ENCODE assay signal across 8 mouse cellular contexts in the genomic region with DNA sequence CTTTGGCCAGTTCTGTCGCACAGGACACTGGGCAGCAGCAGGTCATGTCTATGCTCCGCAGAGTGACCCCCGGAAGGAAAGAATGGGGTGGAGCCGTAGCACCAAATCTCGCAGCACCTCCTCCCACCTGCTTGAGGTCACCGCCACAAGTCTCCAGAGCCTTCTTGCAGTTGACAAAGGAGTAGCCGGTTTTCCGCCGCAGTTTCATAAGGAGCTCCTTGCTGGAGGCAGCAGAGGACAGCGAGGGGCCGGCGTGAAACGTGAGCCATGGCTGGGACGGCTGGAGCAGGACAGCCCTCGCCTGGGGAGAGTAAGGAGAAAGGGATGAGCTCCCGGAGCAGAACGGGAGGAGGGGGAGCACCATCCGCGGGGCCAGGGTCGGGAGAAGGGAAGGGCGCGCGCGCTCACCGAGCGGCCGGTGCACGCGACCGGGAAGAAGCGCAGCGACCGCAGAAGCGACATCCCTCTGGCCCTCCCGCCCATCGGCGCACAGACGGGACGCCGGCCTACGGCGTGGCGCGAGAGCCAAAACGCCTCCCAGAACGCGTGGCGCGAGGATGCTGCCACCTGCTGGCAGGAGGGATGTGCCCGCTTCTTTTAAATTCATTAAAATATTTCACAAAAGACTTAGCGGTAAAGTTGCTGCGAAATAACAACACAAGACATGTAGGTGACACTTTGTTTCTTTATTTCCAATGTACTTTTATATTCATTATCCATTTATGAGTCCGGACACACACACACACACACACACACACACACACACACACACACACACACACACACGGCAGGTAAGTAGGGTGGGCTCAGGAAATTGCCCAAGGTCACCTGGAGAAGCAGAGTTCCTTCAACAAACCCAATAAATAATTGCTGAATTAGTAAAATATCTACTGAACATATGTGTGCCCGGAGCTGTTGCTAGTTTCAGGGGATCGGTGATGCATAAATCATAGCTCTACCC. TPM values are rescaled to one million over a fixed set of nuclear protein-coding genes. Genes with fewer than 3 reads are reported as not detected.
A peak's percentile ranks its signal among the peaks of the same experiment; 100 is the strongest.
DNase-seq lines count a peak whose midpoint lies in the region; ATAC-seq lines count a peak whose summit lies in the region.

Tsfm (minus strand) TSS at position 505 of the 961 bp plus-strand sequence.

- peak within 1 kb of the TSS; percentile 91 for H3K4me2 ChIP-seq in hindbrain, embryonic 12.5 days (replicated peaks)

- peaks cover 8% of the 10 kb centered on the region for H3K4me1 ChIP-seq in hindbrain, embryonic 12.5 days

- peak within 1 kb of the TSS; percentile 83 for H3K4me3 ChIP-seq in hindbrain, embryonic 12.5 days

- peaks cover 33% of the 10 kb centered on the region for H3K36me3 ChIP-seq in hindbrain, embryonic 12.5 days

- peak within 1 kb of the TSS; percentile 64 for H3K27ac ChIP-seq in hindbrain, embryonic 12.5 days

- H3K27me3 ChIP-seq in hindbrain, embryonic 12.5 days, result no peaks in the 10 kb centered on the region

- 5% methylated on average over 56 of the region's 56 CpGs for WGBS in hindbrain, embryonic 12.5 days

- peak; percentile 97 for DNase-seq in NIH3T3 (ENCODE audit: low read depth)
- DNase-seq in cerebellum, postnatal 10 days, result peak; percentile 97
- peak; percentile 78 to 89 for DNase-seq in frontal cortex, postnatal 10 days (ENCODE audit: low spot score in 2 of 2)
- peak; percentile 87 to 94 for DNase-seq in layer of hippocampus, postnatal 14 days (ENCODE audit: low spot score in 2 of 2)
- DNase-seq in lung, postnatal 14 days, result peak; percentile 96
- DNase-seq in retina, adult 2 months (ENCODE audit: low read depth, low spot score), result peak; percentile 81
- peak; percentile 90 to 92 for DNase-seq in thymus, postnatal 36 days

- peak within 1 kb of the TSS; percentile 89 for H3K9ac ChIP-seq in hindbrain, embryonic 12.5 days

- ATAC-seq in hindbrain, embryonic 12.5 days (ENCODE audit: low FRiP score), result peak; percentile 87

- no peaks in the 10 kb centered on the region for H3K9me3 ChIP-seq in hindbrain, embryonic 12.5 days (replicated peaks)

RNA-seq across cellular contexts. Expression of gene Tsfm, which starts in this region (rescaled TPM):
- 65.3 and 67.4 TPM in 2 replicates for polyA plus RNA-seq in hindbrain, embryonic 12.5 days (2016; fragmentation: Nextera tagmentation; extraction: Ambion mirVana)
- 10 to 100 TPM; 27.4 to 31.9 TPM for total RNA-seq in layer of hippocampus, postnatal 14 days (2021)

Comparison
In these comparisons a context has a peak if more than half of its experiments do, and no peak if none do; other contexts are left out.
1. Peak in every context shown above with its lines: DNase-seq, ATAC-seq, H3K4me3 ChIP-seq and H3K27ac ChIP-seq.